Comparison of ENCODE assay signal across 12 mouse cellular contexts in the genomic region with DNA sequence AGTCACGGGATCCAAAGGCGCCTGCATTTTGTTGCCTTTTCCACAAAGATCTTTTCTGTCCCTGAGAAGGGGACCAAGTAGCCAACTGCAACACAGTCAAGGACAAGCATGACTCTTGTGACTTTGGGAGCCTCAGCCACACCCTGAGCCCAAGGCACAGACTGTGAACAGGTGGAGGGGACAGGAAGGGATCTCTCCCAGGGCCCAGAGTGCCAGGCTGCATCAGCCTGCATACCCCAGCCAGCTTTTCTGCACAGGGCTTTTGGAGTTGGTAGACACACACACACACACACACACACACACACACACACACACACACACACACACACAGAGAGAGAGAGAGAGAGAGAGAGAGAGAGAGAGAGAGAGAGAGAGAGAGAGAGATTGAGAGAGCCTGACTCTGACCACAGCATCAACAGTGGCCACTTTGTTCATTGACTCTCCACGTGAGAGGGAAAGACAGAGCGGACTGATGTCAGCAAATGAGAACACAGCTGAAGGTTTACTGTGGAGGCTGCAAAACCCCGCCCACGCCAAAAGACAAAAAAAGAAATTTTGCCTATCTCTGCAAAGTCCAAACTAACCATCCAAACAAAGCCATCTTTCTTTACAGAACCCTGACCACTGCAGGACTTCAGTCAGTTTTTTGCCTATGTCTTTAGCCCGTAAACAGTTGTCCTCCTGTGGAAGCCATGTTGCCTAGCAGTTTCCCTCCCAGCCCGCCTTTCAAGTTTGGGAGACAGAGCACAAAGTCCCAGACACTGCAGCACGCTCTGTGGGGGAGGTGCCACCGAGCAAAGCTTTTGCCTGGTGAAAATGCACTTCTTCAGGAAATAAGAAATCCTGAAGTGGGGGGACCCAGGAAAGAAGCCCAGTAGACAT. TPM values are rescaled to one million over a fixed set of nuclear protein-coding genes. Genes with fewer than 3 reads are reported as not detected.
A peak's percentile ranks its signal among the peaks of the same experiment; 100 is the strongest.
DNase-seq lines count a peak whose midpoint lies in the region; ATAC-seq and TF ChIP-seq lines count a peak whose summit lies in the region.
"Had no signal": no experiment of that assay in that cellular context is flagged by ENCODE, and none has a peak within 500 bp of the region (broad histone marks: within the 10 kb centered on the region; RNA-seq: fewer than 3 reads in every experiment).

No protein-coding gene starts in this region.

- no peak for TF ChIP-seq CTCF in olfactory bulb, adult 2 months (IDR thresholded peaks at IDR 0.05; ENCODE audit: insufficient read depth, low read depth, low read length)

- H3K9ac ChIP-seq in heart, embryonic 12.5 days: no peak overlapping the region
- no peak overlapping the region for H3K9ac ChIP-seq in neural tube, embryonic 11.5 days (ENCODE audit: low read length)
- no peak overlapping the region for H3K9ac ChIP-seq in hindbrain, embryonic 14.5 days

- no peak for TF ChIP-seq POLR2A in olfactory bulb, adult 2 months (IDR thresholded peaks at IDR 0.05; ENCODE audit: insufficient read depth, low read depth, low read length)

- 55% methylated on average over 10 of the region's 10 CpGs for WGBS in heart, embryonic 12.5 days
- WGBS in neural tube, embryonic 11.5 days: 69% methylated on average over 10 of the region's 10 CpGs
- WGBS in hindbrain, embryonic 14.5 days: 60% methylated on average over 10 of the region's 10 CpGs
- 49% methylated on average over 10 of the region's 10 CpGs for WGBS in olfactory bulb, adult 2 months

- peak overlapping the region; percentile 18; the same call in 1 of the 2 replicates for H3K27ac ChIP-seq in heart, embryonic 12.5 days (ENCODE audit: poor library complexity, severe bottlenecking)
- peak overlapping the region; percentile 44; the same call in 1 of the 2 replicates for H3K27ac ChIP-seq in neural tube, embryonic 11.5 days (ENCODE audit: low read depth, low read length)
- H3K27ac ChIP-seq in hindbrain, embryonic 14.5 days: 0 out of 2 replicates have a peak overlapping the region, but pooled peaks have one; percentile 29
- peak overlapping the region; percentile 52 for H3K27ac ChIP-seq in olfactory bulb, adult 2 months (ENCODE audit: insufficient read depth, low read depth, low read length)

- no peak for DNase-seq in heart, adult 18-20 months
- no peak for DNase-seq in neural tube, embryonic 11.5 days (ENCODE audit: low spot score)
- no peak for DNase-seq in neural tube, embryonic 10.5 days (ENCODE audit: extremely low spot score, low spot score)
- no peak for DNase-seq in hindbrain, embryonic 14.5 days (ENCODE audit: low spot score)
- DNase-seq in cerebellum, adult 8-10 months: no peak
- no peak for DNase-seq in thymus, postnatal 0 days (ENCODE audit: low spot score)
- DNase-seq: adrenal gland, postnatal 10 days; kidney, postnatal 25 days had no signal

- ATAC-seq in heart, embryonic 12.5 days (ENCODE audit: insufficient number of reproducible peaks, low FRiP score): no peak
- no peak for ATAC-seq in neural tube, embryonic 11.5 days (ENCODE audit: insufficient read depth, low FRiP score, low TSS enrichment)
- ATAC-seq in hindbrain, embryonic 14.5 days (ENCODE audit: low FRiP score): no peak
- ATAC-seq: forebrain, embryonic 14.5 days had no signal

- peaks cover 19% of the 10 kb centered on the region for H3K4me1 ChIP-seq in heart, embryonic 12.5 days (replicated peaks)
- no peaks in the 10 kb centered on the region for H3K4me1 ChIP-seq in neural tube, embryonic 11.5 days (ENCODE audit: control insufficient read depth, insufficient read depth, low read length)
- H3K4me1 ChIP-seq in hindbrain, embryonic 14.5 days (replicated peaks; ENCODE audit: control insufficient read depth, insufficient read depth, low read length): 0 out of 2 replicates have a peak, but pooled peaks cover 6% of the 10 kb centered on the region
- peaks cover 6% of the 10 kb centered on the region; the same call in 1 of the 2 replicates for H3K4me1 ChIP-seq in olfactory bulb, adult 2 months (ENCODE audit: control insufficient read depth, insufficient read depth, low read length)

- H3K36me3 ChIP-seq in heart, embryonic 12.5 days: no peaks in the 10 kb centered on the region
- no peaks in the 10 kb centered on the region for H3K36me3 ChIP-seq in neural tube, embryonic 11.5 days (ENCODE audit: control insufficient read depth, insufficient read depth, low read length)
- H3K36me3 ChIP-seq in hindbrain, embryonic 14.5 days (replicated peaks; ENCODE audit: control insufficient read depth, insufficient read depth): no peaks in the 10 kb centered on the region

- no peaks in the 10 kb centered on the region for H3K27me3 ChIP-seq in heart, embryonic 12.5 days (replicated peaks)
- no peaks in the 10 kb centered on the region for H3K27me3 ChIP-seq in neural tube, embryonic 11.5 days (ENCODE audit: control insufficient read depth, insufficient read depth, low read length)
- no peaks in the 10 kb centered on the region for H3K27me3 ChIP-seq in hindbrain, embryonic 14.5 days (ENCODE audit: control insufficient read depth, insufficient read depth, low read length)
- H3K27me3 ChIP-seq: CH12.LX had no signal

- no peak overlapping the region for H3K4me2 ChIP-seq in heart, embryonic 12.5 days
- H3K4me2 ChIP-seq in neural tube, embryonic 11.5 days (ENCODE audit: low read depth): no peak overlapping the region
- no peak overlapping the region for H3K4me2 ChIP-seq in hindbrain, embryonic 14.5 days (replicated peaks)

- H3K4me3 ChIP-seq in heart, embryonic 12.5 days: no peak overlapping the region
- no peak overlapping the region for H3K4me3 ChIP-seq in neural tube, embryonic 11.5 days (ENCODE audit: low read depth, low read length)
- H3K4me3 ChIP-seq in hindbrain, embryonic 14.5 days (replicated peaks; ENCODE audit: low read length): no peak overlapping the region
- no peak overlapping the region for H3K4me3 ChIP-seq in olfactory bulb, adult 2 months (ENCODE audit: insufficient read depth, low read depth, low read length)

- H3K9me3 ChIP-seq in heart, embryonic 12.5 days (replicated peaks): no peaks in the 10 kb centered on the region
- H3K9me3 ChIP-seq in neural tube, embryonic 11.5 days (ENCODE audit: control insufficient read depth, low read length): no peaks in the 10 kb centered on the region
- no peaks in the 10 kb centered on the region for H3K9me3 ChIP-seq in hindbrain, embryonic 14.5 days (ENCODE audit: control insufficient read depth, low read length)

RNA-seq across cellular contexts. Expression of gene Eid1, which starts 11.9 kb away (rescaled TPM):
- 216 and 224 TPM in 2 replicates for polyA plus RNA-seq in heart, embryonic 12.5 days (2016; fragmentation: Nextera tagmentation; extraction: Ambion mirVana)
- total RNA-seq in heart, adult 18-20 months (2021): 10 to 100 TPM; 48.8 to 51.8 TPM
- polyA plus RNA-seq in neural tube, embryonic 11.5 days (2014; fragmentation: Nextera tagmentation; extraction: Ambion mirVana): 271 and 289 TPM in 2 replicates
- polyA plus RNA-seq in hindbrain, embryonic 14.5 days (2014; fragmentation: Nextera tagmentation; extraction: Ambion mirVana): 552 and 600 TPM in 2 replicates
- polyA plus RNA-seq in olfactory bulb, adult 2 months (2012; ENCODE audit: insufficient read depth, insufficient read length, low replicate concordance, missing spikeins): not detected in 2 replicates
- 89.0 and 97.5 TPM in 2 replicates for polyA plus RNA-seq in thymus, postnatal 0 days (2015; fragmentation: Nextera tagmentation; extraction: Ambion mirVana)

RNA-seq across cellular contexts. Expression of gene Shc4, which starts 39.1 kb away (rescaled TPM):
- polyA plus RNA-seq in heart, embryonic 12.5 days (2016; fragmentation: Nextera tagmentation; extraction: Ambion mirVana): 1.2 and 1.6 TPM in 2 replicates
- under 1 TPM; 0.51 to 0.67 TPM for total RNA-seq in heart, adult 18-20 months (2021)
- 1.7 and 2.1 TPM in 2 replicates for polyA plus RNA-seq in neural tube, embryonic 11.5 days (2014; fragmentation: Nextera tagmentation; extraction: Ambion mirVana)
- polyA plus RNA-seq in hindbrain, embryonic 14.5 days (2014; fragmentation: Nextera tagmentation; extraction: Ambion mirVana): 3.3 and 3.8 TPM in 2 replicates
- not detected in 2 replicates for polyA plus RNA-seq in olfactory bulb, adult 2 months (2012; ENCODE audit: insufficient read depth, insufficient read length, low replicate concordance, missing spikeins)
- polyA plus RNA-seq in thymus, postnatal 0 days (2015; fragmentation: Nextera tagmentation; extraction: Ambion mirVana): 0.41 and 0.81 TPM in 2 replicates

RNA-seq across cellular contexts. Expression of gene Cep152, which starts 59.9 kb away (rescaled TPM):
- polyA plus RNA-seq in heart, embryonic 12.5 days (2016; fragmentation: Nextera tagmentation; extraction: Ambion mirVana): 5.2 and 6.9 TPM in 2 replicates
- 1 to 10 TPM; 1.4 to 1.5 TPM for total RNA-seq in heart, adult 18-20 months (2021)
- polyA plus RNA-seq in neural tube, embryonic 11.5 days (2014; fragmentation: Nextera tagmentation; extraction: Ambion mirVana): 7.3 and 8.1 TPM in 2 replicates
- 2.8 and 3.2 TPM in 2 replicates for polyA plus RNA-seq in hindbrain, embryonic 14.5 days (2014; fragmentation: Nextera tagmentation; extraction: Ambion mirVana)
- polyA plus RNA-seq in olfactory bulb, adult 2 months (2012; ENCODE audit: insufficient read depth, insufficient read length, low replicate concordance, missing spikeins): not detected in 2 replicates
- polyA plus RNA-seq in thymus, postnatal 0 days (2015; fragmentation: Nextera tagmentation; extraction: Ambion mirVana): 7.0 and 7.5 TPM in 2 replicates
